Mouse (Mus musculus): ENCODE results near the gene Dvl2.
"Not testable (repeated sequence)": the region's sequence is repeated elsewhere in the genome, so short reads cannot be mapped to it uniquely, and the experiment has no call there.

The Dvl2 gene

DNA sequence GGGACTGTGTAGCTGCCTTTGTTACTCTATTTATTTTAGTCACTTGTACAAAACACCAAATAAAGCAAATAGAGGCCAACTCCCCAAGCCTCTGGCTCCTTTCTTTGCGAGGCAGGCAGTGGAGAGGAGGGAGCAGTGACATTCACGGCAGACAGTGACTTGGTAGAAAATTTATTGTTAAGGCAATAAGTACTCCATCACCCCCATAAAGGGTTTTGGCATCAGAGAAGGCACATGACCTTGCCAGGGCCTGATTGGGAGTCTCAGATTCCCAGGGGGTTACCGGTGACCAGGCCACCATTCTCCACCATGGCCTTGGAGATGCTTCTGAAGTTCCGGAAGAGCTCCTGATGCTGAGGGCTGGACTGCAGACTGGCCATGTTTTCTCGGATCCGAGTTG, 9.6 kb downstream of the Dvl2 start:
- no peak for DNase-seq (ENCODE audit: low spot score)

DNA sequence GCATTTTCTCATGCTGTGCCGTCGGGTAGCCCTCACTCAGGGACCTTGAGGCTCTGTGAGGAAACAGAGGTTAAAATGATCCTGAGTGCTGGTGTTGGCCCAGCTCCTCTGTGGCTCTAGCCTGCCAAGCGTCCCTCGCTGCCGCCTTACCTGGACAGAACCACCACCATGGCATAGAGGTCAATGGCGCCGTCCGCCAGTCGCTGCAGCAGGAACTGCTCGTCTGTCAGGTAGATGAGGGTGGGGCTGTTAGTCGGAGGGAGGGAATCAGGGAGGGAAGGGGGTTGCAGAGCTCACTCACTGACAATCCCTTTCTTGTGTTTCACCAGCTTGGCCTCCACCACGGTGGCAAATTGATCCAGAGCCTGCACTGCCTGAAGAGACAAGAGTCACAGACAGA, 10.2 kb downstream of the Dvl2 start:
- no peak for DNase-seq (ENCODE audit: low spot score)

DNA sequence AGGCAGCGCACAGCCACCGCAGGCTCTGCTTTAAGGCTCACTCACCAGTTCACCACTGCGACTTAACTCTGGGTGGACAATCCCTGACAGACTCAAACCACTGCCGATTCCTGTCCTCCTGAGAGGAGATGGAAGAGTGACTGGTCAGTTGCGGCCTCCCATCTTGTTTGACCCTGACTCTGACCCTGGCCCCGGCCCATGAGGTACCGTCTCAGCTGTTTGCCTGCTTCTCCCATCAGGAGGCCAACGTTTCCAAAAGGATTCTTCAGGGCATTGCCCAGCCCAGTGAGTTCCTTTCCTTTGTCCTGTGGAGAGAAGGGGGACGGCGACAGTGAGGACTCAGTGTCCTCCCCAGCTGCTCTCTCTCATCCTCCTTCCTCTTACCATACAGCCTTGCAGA, 10.6 kb downstream of the Dvl2 start:
- DNase-seq (ENCODE audit: low spot score), result no peak

DNA sequence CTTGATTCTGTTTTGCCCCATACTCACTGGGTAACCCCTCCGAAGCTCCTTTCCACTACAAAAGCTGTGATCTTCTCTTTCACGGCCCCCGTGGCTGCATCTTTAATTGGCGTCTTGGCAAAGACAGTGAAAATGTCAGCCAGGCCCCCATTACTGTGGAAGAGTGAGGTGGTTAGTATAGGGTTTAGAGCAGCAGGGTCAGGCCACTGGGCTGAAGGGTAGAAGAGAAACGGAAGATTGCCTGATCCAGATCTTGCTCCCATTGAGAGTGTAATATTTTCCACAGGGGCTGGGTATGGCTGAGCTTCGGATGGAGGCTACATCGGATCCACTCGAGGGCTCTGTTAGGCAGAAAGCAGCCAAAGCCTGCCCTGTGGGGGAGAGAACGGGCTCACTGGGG, 12.5 kb downstream of the Dvl2 start:
- no peak for DNase-seq (ENCODE audit: low spot score)

DNA sequence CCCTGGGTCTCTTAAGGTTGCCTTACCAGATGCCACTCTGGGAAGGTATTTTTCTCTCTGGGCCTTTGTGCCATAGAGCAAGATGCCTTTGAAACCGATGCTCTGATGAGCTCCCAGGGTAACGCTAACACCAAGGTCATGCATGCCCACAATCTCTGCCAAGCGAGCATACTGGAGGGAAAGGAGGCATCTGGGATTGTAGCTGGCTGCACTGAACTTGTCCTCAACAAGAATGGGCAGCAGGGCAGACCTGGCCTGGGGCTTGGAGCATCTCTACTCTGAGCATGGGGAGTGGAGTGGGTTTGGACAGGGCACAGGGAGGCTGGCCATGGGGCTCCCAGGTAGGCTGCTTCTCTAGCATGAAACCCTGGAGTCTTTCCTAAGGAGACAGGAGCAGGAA, 13.0 kb downstream of the Dvl2 start:
- DNase-seq (ENCODE audit: low spot score), result no peak

DNA sequence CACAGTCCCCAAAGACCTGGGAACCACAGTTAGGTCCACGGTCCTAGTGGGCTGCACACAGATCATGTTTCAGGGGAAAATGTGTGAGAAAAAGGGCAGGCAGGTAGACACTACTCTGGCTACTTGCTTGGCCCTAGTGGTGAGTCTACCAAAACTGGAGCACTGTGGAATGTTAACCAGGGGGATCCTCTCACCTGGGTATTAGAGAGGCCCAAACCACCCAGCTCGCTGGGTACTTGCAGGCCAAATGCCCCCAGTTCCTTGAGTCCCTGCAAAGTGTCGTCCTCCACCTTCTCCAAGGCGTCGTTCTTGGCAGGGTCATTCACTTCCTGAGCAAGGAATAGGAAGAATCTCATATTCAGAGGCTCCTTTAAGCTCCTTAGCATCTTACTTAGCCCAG, 13.7 kb downstream of the Dvl2 start:
- no peak for DNase-seq (ENCODE audit: low spot score)

DNA sequence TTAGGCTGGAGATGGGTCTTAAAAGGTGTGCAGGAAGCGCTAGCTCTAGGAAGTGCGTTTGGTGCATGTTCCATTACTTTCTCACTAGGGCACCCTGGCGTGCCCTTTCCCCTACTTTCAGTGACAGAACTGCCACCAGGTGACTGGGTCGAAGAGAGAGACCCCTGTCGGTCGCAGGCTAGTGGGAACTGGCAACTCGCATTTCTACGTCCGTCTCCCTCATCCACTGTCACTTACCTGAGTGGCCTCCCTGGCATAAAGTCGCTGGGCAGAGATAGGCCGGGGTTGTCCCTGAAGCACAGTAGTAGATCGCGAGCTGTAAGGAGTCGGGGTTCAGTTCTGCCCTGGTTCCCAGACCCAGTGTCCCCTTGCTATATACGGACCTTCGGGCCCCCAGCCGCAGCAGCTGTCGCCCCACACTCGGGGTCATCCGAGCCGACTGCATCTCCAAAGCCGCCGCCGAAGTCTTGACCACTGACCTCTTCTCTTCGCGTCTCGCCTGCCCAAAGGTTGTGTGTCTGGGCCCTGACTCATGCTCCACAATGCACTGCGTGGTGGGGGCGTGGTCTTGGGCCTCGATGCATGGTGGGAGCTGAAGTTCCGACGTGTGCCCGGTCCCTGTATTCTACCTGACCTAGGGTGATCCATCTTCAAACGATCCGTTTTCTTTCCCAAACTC, 14.6 kb downstream of the Dvl2 start, which contains the start of gene Acadvl:
Acadvl (minus strand) TSS at position 532 of the 679 bp plus-strand sequence.
- DNase-seq (ENCODE audit: low spot score), result peak; percentile 63

DNA sequence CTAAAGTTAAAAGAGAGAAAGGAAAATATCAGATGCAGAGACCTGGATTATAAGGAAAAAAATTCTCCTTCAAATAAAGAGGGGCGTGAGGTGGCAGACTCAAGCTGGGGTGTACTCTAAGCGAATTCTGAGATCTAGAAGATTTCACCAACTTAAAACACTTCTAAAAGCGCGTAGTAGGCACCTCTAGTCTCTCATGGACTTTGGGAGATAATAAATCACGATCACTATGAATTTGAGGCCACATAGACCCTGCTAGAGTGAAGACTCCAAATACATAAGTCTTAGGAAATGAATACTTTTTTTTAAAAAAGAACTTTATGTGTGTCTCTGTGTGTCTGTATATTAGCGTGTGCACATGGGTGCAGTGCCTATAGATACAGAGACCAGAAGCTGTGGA, 15.3 kb downstream of the Dvl2 start:
- no peak for DNase-seq (ENCODE audit: low spot score)

DNA sequence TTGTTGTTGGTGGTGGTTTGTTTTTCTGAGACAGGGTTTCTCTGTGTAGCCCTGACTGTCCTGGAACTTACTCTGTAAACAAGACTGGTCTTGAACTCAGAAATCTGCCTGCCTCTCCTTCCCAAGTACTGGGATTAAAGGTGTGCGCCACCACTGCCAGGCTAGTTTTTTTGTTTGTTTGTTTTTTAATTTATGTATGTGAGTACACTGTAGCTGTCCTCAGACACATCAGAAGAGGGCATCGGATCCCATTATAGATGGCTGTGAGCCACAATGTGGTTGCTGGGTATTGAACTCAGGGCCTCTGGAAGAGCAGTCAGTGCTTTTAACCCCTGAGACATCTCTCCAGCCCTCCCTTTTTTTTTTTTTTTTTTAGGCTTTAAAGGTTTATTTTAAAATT, 15.8 kb downstream of the Dvl2 start:
- not testable (repeated sequence) for DNase-seq (ENCODE audit: low spot score)

DNA sequence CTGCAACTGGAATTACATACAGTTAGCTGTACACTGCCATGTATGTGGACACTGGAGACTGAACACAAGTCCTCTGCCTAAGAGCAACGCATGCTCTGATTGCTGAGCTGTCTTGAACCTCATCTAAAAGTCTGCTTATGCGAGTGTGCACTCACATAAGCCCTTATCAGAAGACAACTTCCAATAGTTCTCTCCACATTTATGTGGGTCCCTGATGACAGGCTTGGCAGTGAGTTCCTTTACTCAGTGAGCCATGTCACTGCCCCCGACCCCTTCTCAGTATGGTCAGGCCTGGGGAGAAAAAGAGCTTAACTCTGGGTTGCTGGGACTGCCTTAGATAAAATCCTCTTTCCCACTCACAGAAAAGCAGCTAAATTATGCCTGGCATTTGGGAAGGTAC, 16.3 kb downstream of the Dvl2 start, which contains the start of gene Dlg4:
Dlg4 (plus strand) TSS at position 274 of the 400 bp plus-strand sequence.
- DNase-seq (ENCODE audit: low spot score), result no peak

DNA sequence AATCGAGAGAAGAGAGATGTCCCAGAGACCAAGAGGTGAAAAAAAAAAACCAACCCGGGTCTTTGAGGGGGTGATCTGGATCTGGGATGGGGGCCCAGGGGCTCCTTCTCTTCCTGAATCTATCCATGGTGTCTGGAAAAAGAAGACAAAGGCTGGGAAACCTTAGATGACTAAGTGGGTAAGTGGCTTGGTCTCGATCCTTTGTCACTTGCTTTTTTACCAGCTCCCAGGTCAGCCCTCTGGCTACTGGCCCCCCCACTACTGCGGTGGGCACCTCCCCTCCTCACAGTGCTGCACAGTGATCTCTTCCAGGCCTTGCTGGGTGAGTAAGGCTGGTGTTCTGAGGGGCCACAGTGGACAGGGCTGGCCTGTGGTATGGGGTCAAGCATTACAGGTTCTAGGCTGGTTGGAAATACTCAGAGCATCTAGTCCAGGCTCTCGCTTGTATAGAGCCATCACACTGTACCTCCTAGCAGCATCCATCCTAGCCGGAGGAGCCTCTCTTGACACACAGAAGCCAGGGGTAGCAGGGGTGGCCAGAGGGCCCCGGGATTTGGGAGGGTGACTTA, 16.9 kb downstream of the Dvl2 start:
- no peak for DNase-seq (ENCODE audit: low spot score)

DNA sequence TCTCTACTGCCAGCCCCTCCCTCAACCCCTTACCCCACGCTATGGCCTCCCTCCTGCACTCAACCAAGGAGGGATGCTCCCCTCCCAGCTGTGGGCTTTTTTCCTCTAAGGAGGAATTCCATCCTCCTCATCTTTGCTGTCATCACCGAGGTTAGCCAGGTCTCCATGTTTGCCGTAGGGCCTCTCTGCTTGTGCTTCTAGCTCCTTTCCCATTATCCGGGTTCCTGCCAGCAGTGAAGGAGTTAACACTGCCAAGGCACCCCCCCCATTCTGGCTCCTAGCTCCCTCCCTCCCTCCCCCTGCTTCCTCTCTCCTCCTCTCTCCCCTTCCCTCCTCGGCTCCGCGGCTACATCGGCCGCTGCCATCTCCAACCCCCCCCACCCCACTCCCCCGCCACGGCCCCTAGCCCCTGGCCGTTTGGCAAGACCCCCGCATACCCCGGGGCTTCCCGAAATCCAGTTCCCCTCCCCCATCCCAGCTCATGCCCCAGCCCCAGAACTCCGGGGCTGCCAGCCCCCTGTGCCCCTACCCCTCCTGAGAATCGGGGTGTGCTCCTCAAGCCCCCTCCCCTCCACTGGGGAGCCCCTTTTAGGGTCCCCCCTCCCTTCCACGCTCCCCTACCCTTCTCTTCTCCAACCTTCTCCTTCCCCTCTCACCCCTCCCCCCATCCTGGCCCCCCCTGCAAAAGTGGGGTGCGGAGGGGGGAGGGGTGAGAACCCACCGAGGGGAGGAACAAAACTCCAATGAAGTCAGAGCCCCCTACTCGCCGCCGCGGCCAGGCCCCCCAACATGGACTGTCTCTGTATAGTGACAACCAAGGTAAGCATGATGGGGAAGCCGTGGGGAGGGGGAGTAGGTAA, 18.0 kb downstream of the Dvl2 start:
- DNase-seq (ENCODE audit: low spot score), result no peak

DNA sequence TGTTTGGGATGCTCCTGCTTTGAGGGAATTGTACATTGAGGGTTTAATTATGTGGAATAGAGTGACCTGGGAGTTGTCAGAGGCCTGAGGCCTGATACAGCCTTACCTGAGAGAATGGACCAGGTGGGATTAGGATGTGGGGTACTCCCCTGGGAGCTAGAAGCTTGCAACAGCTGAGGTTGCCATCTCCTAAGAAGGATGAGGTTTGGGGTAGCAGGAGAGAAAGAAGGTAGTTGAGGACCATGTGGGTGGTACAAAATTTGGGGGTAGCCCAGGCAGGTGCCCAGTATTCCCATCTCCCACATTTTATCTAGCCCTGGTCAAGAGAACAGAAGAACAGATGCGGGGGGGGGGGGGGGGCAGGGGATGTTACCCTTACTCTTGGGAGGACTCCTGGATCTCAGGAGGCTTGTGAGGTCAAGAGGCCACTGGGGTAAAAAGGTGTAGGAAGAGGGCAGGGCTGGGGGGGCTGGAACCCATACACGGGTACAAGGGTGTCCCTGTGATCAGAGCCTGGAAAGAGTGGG, 19.2 kb downstream of the Dvl2 start:
- no peak for DNase-seq (ENCODE audit: low spot score)

DNA sequence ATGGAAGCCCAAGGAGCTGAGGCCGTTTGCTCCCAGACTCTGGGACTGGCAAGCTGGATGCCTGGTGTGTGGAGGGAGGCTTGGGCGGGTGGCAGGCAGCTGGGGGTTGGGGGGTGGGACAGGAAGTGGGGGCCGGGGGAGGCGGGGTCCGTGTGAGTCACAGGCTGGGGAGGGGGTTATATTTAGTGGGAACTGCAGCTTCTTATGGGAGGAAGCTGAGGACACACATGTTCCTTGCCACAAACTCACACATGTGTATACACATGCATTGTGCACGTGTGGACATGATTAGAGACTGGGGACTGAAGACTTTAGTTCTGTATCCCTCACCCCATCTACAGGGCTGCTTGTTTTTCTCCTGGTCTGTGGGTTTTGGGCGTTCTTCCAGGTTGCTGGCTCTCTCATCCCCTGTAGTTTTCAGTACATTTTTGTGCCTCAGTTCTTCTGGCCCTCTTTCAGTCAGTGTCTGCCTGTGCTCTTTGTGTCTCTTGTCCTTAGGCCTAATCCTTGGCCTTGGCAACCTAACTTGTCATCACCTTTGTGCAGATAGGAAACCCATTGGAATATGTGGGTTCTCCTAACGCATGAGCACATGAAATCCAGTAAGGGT, 19.7 kb downstream of the Dvl2 start:
- no peak for DNase-seq (ENCODE audit: low spot score)

DNA sequence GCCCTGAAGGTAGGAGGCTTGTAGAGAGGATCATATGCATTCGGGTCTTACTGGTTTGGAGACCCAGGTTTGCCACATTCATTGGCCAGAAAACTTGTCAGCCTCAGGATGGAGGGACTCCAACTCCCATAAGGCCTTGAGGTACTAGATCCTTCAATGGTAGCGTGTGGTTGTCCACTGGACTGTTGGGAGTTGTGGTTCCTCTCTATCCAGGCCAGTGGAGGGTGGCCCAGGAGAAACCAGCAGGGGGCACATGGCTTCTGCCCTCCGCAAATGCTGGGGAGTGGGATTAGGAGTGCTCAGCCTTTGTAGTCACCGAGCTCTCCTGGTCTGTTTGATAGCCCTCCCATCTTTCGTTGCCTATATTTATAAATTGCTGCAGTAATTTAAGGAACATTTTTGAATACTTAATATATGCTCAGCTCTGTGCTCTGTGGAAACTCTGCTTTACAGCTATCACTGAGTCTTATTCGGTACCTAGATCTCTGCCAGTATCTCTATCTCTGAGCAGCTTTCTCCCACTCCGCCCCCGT, 20.4 kb downstream of the Dvl2 start:
- no peak for DNase-seq (ENCODE audit: low spot score)

DNA sequence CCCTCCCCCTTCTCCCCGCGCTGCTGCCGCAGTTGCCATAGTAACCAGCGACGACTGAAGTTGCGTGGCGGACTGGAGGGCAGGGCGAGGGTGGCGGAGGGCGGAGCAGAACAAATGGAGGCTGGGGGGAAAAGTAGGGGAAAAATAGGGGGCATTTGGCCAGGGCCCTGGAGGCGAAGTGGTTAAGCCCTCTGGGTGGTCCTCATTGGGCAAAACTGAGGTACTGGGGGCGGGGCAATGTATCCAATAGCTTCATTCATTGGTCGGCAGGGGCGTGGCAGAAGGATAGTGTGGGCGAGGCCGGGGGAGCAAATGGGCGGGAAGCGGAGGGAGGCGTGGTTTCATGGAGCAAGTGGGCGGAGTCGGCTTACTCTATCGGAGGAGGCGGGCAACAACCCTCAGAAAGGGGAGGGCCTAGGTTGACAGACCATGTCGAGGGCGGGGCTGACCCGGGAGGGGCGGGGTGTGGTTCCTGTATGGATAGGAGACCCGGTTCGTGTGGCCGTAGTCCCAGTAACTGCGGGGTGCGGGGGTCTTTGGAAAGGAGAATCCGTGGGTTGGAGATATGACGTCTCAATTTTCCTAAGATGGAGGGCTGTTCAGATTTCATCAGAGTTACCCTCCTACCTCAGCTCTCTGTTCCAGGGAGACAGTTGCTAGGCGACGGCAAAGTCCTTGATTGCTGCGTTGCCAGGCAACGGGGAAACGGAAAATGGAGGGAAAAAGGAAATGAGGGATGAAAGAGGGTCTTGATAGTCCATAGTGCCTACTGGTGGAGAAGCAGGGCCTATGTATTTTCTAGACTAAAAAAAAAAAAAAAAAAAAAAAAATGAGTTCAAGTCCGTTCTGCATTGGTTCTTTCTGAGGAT, 21.1 kb downstream of the Dvl2 start:
- peak; percentile 85 for DNase-seq (ENCODE audit: low spot score)

DNA sequence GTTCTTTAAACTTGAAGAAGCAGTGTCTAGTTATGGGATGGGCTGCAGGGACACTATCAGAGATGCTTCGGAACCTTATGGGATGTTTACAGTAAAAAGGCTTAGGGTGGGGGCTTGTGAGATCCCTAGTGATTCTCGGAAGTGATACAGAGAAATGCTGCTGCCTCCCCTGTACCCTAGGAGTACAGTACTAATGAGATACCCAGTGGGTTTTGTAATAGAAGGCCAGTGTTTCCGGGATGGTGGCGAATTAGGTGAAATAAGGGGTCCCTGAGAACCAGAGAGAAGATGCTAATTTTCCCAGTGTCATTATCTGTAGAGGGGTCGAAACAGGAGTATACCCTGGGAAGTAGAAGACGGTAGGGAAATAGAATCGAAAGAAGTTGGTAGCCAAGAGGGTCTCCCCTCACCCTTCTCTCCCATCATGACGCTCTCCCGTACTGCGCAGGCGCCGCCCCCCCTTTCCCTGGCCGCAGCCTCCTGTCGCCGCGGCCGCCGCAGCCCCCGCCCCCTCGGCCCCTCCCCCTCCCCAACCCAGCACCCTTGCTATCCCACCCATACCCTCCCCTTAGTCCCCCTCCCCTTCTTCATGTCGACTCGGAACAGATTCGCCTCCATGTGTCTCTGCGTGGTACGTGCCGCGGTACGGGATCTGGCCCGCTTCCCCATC, 23.2 kb downstream of the Dvl2 start:
- DNase-seq (ENCODE audit: low spot score), result no peak

DNA sequence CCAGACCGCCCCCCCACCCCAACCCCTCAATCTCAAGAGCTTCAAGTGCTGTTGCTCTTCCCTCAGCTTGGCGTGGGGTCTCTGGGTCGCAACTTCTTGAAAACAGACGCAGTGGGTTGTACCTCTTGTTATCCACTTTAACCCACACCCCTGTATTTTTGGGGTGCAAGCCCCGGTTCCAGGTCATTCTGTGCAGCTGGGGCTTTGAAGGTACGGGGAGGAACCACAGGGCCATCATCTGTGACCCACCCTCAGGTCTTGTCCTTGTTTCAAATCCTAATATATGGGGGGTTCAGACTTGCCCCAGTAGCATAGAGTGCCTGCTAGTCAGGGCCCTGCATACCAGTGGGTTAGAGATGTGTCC, 23.7 kb downstream of the Dvl2 start:
- DNase-seq (ENCODE audit: low spot score), result no peak

DNA sequence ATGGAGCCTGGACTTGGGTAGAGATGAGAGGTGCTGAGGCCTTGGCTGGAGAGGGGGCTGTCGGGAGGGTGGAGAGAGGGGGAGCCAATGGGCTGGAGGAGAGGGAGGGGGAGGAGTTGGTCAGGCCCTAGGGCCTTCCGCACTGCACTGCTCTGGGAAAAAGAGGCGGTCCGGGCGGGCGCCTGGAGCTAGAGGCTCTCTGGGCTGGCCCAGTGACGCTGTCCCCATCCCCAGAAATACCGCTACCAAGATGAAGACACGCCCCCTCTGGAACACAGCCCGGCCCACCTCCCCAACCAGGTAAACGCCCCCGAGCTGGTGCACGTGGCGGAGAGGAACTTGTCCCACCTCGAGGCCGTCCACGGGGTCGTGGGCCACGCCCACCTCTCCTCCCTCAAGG, 26.3 kb downstream of the Dvl2 start:
- DNase-seq (ENCODE audit: low spot score), result no peak

DNA sequence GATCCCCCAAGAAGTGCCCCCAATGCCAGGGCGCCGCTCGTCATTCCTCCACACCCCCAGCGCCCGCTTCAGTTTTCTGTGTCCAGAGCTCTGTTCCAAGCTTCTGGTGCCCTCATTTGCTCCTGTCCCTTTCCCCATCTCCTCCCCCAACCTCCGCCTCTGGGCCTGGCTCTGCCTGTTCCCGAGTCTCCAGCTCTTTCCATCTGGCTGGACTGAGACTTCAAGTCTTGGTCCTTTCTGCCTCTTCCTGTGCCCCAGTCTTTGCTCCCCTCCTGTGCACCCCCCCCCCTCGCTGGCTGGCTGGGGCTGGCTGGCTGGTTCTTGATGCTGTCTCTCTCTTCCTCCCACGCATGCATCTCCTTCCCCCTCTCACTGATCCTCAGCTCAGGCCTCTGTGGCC, 27.0 kb downstream of the Dvl2 start:
- DNase-seq (ENCODE audit: low spot score), result no peak
